Mouse (Mus musculus): ENCODE results near the gene Sumo1.

DNA sequence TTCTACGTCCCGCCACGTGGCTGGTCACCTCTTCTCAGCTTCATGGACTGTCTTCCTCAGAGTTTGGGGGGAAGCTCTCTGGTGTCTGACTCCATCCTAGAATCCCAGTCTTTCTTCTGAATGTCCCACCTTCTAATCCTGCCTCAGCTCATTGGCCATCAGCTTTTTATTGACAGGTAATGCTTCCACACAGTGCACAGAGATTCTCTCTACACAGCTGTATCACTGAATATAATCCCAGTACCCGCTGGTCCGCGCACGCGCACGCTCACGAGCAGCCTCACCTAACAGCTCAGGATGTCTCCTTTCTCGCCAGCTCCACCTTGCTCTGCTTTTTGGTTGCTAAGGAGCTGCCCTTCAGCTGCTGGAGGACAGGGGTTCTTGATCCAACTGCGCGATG, 64.2 kb downstream of the Sumo1 start:
- TF ChIP-seq CTCF (conservative IDR thresholded peaks at IDR 0.05; ENCODE audit: low read length) (no peak), NANOG (IDR thresholded peaks at IDR 0.05; ENCODE audit: borderline replicate concordance, low read length) (no peak), POU5F1 (IDR thresholded peaks at IDR 0.05; ENCODE audit: borderline replicate concordance, low read length) (no peak)

Measured in E14TG2a.4 (cell line).